Mouse (Mus musculus): ENCODE measurements around the gene Hoxd13. TPM values are rescaled to one million over a fixed set of nuclear protein-coding genes. Genes with fewer than 3 reads are reported as not detected.

Hoxd13 gene
- total RNA-seq, 2 experiments from 2014 or later = not detected

DNA sequence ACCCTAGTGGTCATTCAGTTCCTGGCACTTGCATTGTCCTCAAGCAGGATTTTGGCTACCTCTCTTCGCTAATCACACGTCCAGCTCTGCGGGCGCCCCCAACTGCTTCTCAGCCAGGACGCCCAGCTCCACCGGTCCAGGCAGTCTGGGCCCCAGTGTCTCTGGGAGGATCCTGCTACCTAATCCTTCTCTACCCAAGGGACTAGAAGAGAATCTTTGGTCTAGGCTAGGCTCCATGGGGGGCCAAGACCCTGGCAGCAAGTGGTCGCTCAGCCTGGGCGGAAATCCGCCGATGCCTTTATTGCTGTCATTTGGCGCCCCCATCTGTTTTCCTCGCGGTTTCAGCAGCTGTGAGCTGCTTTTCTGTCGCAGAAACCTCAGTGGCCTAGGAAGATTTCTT lies 6.4 kb upstream of the Hoxd13 start:
- peak; percentile 66 for DNase-seq

- peak; percentile 62 for DNase-seq
Measured at GRCm38 (mm10) chr2:74663291-74663925, 4.7 kb upstream of the Hoxd13 start.

- DNase-seq = no peak
Measured at GRCm38 (mm10) chr2:74666411-74666810, 1.7 kb upstream of the Hoxd13 start.

DNA sequence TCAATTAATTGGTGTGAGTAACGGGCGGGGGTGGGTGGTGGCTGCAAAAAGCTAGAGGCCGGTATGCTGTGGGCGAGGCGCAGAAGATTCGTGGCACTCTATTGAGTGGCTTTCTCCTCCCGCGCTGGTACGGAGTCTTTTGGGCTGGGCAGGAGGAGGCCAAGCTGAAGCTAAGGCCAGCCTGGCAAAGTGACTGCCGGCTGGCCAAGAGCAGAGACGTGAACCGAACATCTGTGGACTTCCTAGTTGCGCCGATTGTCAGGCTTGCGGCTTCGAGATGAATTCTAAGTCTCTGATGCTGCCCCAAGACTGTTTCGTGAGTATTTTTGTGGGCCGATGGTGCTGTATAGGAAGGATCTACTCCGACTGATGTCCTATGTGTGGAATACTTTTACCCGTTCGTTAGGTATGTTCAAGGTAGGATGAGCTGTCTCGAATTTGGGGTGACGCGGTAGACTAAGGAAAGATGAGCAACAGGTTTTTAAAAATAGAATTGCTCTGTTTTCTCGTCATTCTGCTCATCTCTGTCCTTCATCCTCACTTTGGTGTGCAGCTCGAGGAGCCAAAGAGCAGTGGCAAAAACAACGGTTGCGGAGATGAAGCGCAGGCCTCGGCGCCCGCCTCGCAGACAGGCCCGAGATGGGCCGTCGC lies 794 bp upstream of the Hoxd13 start:
- no peak for DNase-seq

GRCm38 (mm10) chr2:74668370-74669229 lies 490 bp downstream of the Hoxd13 start:
- no peak for DNase-seq

GRCm38 (mm10) chr2:74669230-74669578 lies 1.1 kb downstream of the Hoxd13 start:
- DNase-seq = no peak

DNA sequence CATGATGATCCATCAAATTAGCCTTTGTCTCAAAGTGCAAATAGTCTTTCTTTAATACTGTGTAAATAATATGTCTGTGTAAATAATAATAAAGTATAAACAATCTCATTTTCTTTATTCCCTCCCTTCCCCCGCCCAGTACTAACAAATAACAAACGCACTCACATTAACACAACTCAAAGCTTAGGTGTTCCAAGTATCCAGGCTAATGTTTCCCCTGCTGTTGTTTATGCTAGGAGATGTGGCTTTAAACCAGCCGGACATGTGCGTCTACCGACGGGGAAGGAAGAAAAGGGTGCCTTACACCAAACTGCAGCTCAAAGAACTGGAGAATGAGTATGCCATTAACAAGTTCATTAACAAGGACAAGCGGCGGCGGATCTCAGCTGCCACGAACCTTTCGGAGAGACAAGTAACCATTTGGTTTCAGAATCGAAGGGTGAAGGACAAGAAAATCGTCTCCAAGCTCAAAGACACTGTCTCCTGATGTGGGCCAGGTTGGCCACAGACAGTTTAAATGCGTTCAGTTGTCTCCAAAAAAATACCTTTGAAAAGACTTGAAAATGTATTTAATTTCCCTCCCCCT lies 1.6 kb downstream of the Hoxd13 start:
- no peak for DNase-seq

DNA sequence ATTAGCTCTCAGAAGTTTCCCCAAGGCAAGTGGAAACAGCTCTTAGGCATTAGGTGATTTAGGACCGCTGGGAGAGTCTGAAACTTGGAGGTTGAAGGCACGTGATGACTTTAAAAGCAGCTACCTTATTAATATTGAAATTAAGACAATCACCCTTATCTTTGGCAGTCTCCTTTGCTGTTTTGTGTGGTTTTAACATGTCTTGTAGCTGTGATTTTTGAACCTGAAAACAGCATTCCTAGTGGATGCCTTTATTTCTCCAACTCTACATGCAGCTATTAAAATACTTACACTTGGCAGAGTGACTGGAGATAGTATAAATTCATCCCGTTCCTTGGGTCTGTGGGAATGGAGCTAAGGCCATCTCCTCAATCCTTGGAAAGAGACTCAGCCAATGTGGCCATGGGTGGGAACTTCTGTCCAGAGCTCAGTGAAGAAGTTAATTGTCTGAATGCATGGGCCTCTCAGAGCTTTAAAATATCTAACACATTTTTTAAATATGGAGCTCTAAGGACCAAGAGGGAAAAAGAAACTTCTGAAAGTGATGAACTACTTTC lies 2.6 kb downstream of the Hoxd13 start:
- DNase-seq = no peak

DNA sequence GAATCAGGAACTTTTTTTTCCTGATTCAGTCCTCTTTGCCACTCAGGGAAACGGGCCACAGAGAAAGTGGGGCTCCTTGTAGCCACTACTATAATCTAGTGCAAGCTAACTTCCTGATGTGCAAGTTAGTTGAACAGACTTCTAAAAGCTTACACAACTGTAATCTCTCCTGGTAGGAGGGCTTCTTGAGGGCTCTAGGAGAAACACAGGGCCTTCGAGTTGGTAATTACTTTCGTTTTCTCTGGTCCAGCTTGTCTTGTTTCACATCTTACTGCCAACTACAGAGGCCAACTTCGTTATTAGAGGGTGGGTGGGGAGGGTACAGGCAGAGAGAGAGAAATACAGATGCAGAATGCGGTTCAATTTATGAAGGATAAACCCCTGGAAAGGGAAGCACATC lies 3.7 kb downstream of the Hoxd13 start:
- no peak for DNase-seq

GRCm38 (mm10) chr2:74672481-74673362 lies 4.6 kb downstream of the Hoxd13 start:
- peak; percentile 75 for DNase-seq

DNA sequence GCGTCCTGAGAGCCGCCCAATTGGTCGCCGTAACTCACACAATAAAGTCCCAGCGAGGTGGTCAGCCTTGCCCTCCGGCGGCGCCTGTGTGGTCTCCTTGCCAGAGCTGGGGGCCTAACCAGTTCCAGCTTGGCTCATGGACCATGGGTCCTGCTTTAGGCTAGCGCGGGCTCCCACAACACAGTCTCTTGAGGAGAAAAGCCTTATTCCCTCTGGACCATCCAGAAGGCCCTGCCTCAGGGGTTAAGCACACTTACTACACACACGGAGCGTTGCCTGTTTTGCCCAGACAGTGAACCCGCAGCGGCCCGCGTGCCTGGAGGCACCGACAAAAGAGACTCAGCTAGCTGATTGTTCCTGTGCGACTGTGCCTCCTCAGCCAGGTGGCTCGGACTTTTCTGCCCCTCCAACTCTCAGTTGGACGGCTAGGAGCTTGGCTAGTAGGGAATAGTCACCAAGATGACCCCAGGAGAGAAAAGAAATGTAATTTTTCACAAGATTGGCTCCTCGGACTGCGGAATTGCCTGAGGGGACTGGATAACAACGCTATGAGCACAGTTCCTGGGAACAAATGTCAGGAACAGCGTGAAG lies 5.8 kb downstream of the Hoxd13 start:
- no peak for DNase-seq

GRCm38 (mm10) chr2:74674881-74675665 lies 7.0 kb downstream of the Hoxd13 start, which contains the start of gene Hoxd12:
Gene Hoxd12 (plus strand): TSS chr2:74675013.
- DNase-seq = no peak

GRCm38 (mm10) chr2:74675666-74676282 lies 7.7 kb downstream of the Hoxd13 start:
- no peak for DNase-seq

DNA sequence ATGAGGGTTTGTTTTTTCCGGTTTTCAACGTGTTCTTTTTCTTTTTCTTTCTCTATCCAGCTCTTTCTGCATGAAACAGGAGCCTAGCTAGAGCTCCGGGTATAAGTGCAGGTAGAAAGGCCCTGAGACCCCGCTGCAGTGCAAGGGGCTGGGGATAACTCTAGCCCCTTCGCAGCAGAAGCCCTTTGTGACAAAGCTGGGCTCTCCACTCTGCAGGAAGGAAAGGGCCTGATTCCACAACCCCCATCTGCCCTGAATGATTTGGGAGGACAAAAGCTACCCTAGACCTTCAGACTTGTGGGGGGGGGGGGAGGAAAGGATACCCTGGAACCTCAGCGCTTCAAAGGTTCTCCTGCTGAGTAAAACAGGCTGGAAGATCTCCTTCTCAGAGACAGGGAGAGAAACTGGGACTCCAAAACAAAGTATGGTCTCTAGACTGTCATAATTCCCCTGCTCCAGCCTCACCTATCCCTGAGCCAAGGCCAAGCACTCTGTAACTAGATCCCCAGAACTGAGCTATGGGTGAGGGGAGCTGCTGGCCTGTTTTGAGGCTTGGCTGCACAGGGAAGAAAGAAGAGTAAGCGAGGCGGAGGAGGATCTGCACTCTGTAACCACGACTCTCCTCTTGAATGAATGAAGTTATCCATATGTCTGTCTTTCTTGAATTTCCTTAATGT lies 8.4 kb downstream of the Hoxd13 start:
- no peak for DNase-seq

GRCm38 (mm10) chr2:74677106-74677505 lies 9.0 kb downstream of the Hoxd13 start:
- DNase-seq = no peak

DNA sequence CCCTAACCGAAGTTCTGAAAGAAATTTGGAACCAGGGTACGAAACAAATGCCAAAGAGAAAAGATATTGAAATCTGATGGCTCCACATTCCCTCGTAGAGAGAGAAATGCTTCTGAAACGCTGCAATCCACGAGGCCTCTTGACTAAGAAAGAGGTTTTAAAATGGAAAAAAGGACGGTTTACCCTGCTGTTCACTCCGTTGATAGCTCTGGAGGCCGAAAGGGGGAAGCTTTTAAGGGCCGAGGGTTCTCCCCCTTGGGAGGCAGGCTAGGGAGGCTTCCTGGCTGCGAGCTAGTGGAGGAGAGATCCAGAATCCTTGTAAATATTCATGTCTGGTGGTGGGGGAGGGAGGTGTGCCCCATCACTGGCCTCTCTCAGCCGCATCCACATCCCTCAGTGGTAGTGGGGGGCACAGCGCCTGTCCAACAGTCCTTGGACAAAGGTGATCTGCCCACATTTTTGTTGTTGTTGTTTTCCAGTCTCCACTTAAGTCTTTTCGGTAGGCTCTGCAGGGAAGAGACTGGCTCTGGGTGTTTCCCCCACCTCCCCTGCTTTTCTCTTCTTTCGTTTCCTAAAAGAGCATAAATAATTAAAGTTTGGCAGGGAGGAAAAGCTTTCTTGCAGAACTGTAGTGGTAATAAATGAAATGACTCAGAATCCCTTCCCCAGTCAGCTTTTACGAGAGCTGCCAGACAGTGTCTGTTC lies 10.9 kb downstream of the Hoxd13 start, which contains the start of gene Hoxd11:
TSS of gene Hoxd11 (plus strand) at position 667 of the 705 bp plus-strand sequence.
- DNase-seq = no peak

GRCm38 (mm10) chr2:74679596-74679971 lies 11.5 kb downstream of the Hoxd13 start:
- no peak for DNase-seq

- DNase-seq = no peak
Measured at GRCm38 (mm10) chr2:74679980-74680379, 11.9 kb downstream of the Hoxd13 start.

All from heart, postnatal 4 days (tissue).